Mouse (Mus musculus): ENCODE data around the gene Sun2. TPM values are rescaled to one million over a fixed set of nuclear protein-coding genes. Genes with fewer than 3 reads are reported as not detected.

The Sun2 gene
- polyA plus RNA-seq, 1 experiment, result 47.9 TPM

GRCm38 (mm10) chr15:79692334-79692733 lies 50.0 kb downstream of the Sun2 start:
- TF ChIP-seq CTCF (IDR thresholded peaks at IDR 0.05; ENCODE audit: borderline replicate concordance, extremely low read depth, insufficient read depth, insufficient read length), result no peak
- TF ChIP-seq POLR2A (IDR thresholded peaks at IDR 0.05; ENCODE audit: borderline replicate concordance, extremely low read depth, insufficient read depth, insufficient read length, poor library complexity, severe bottlenecking), result no peak
- DNase-seq (ENCODE audit: low read depth), result no peak

GRCm38 (mm10) chr15:79691023-79691508 lies 51.3 kb downstream of the Sun2 start:
- TF ChIP-seq POLR2A (IDR thresholded peaks at IDR 0.05; ENCODE audit: borderline replicate concordance, extremely low read depth, insufficient read depth, insufficient read length, poor library complexity, severe bottlenecking) (no peak), CTCF (IDR thresholded peaks at IDR 0.05; ENCODE audit: borderline replicate concordance, extremely low read depth, insufficient read depth, insufficient read length) (no peak)
- no peak for DNase-seq (ENCODE audit: low read depth)

- peak; percentile 100 for DNase-seq (ENCODE audit: low read depth)
These were observed 51.8 kb downstream of the Sun2 start, which contains the start of gene Gtpbp1 for GRCm38 (mm10) chr15:79690426-79691022. Gtpbp1 (plus strand) TSS chr15:79690845.

GRCm38 (mm10) chr15:79689662-79690425 lies 52.5 kb downstream of the Sun2 start:
- TF ChIP-seq CTCF (IDR thresholded peaks at IDR 0.05; ENCODE audit: borderline replicate concordance, extremely low read depth, insufficient read depth, insufficient read length) (no peak), POLR2A (IDR thresholded peaks at IDR 0.05; ENCODE audit: borderline replicate concordance, extremely low read depth, insufficient read depth, insufficient read length, poor library complexity, severe bottlenecking) (no peak)
- no peak for DNase-seq (ENCODE audit: low read depth)

More at GRCm38 (mm10) chr15:79690426-79691022, 51.8 kb downstream of the Sun2 start, which contains the start of gene Gtpbp1:
- TF ChIP-seq CTCF (IDR thresholded peaks at IDR 0.05; ENCODE audit: borderline replicate concordance, extremely low read depth, insufficient read depth, insufficient read length) (no peak), POLR2A (IDR thresholded peaks at IDR 0.05; ENCODE audit: borderline replicate concordance, extremely low read depth, insufficient read depth, insufficient read length, poor library complexity, severe bottlenecking) (peak; percentile 89)

- no peak for DNase-seq (ENCODE audit: low read depth)
- no peak for TF ChIP-seq POLR2A (IDR thresholded peaks at IDR 0.05; ENCODE audit: borderline replicate concordance, extremely low read depth, insufficient read depth, insufficient read length, poor library complexity, severe bottlenecking)
- no peak for TF ChIP-seq CTCF (IDR thresholded peaks at IDR 0.05; ENCODE audit: borderline replicate concordance, extremely low read depth, insufficient read depth, insufficient read length)
These were observed 53.9 kb downstream of the Sun2 start for GRCm38 (mm10) chr15:79688268-79688956.

- no peak for TF ChIP-seq CTCF (IDR thresholded peaks at IDR 0.05; ENCODE audit: borderline replicate concordance, extremely low read depth, insufficient read depth, insufficient read length)
- TF ChIP-seq POLR2A (IDR thresholded peaks at IDR 0.05; ENCODE audit: borderline replicate concordance, extremely low read depth, insufficient read depth, insufficient read length, poor library complexity, severe bottlenecking), result peak; percentile 80
These were observed 54.6 kb downstream of the Sun2 start, which contains the start of gene Josd1 for GRCm38 (mm10) chr15:79687646-79688267. Josd1 (minus strand) TSS chr15:79687919.

GRCm38 (mm10) chr15:79687175-79687574 lies 55.2 kb downstream of the Sun2 start:
- no peak for TF ChIP-seq CTCF (IDR thresholded peaks at IDR 0.05; ENCODE audit: borderline replicate concordance, extremely low read depth, insufficient read depth, insufficient read length)
- no peak for TF ChIP-seq POLR2A (IDR thresholded peaks at IDR 0.05; ENCODE audit: borderline replicate concordance, extremely low read depth, insufficient read depth, insufficient read length, poor library complexity, severe bottlenecking)
- peak; percentile 53 for DNase-seq (ENCODE audit: low read depth)

More at GRCm38 (mm10) chr15:79687646-79688267, 54.6 kb downstream of the Sun2 start, which contains the start of gene Josd1:
- peak; percentile 96 for DNase-seq (ENCODE audit: low read depth)

- TF ChIP-seq CTCF (IDR thresholded peaks at IDR 0.05; ENCODE audit: borderline replicate concordance, extremely low read depth, insufficient read depth, insufficient read length), result no peak
- no peak for TF ChIP-seq POLR2A (IDR thresholded peaks at IDR 0.05; ENCODE audit: borderline replicate concordance, extremely low read depth, insufficient read depth, insufficient read length, poor library complexity, severe bottlenecking)
- DNase-seq (ENCODE audit: low read depth), result no peak
These were observed 56.1 kb downstream of the Sun2 start for GRCm38 (mm10) chr15:79686046-79686869.

GRCm38 (mm10) chr15:79685141-79685641 lies 57.1 kb downstream of the Sun2 start:
- no peak for DNase-seq (ENCODE audit: low read depth)
- TF ChIP-seq POLR2A (IDR thresholded peaks at IDR 0.05; ENCODE audit: borderline replicate concordance, extremely low read depth, insufficient read depth, insufficient read length, poor library complexity, severe bottlenecking) (no peak), CTCF (IDR thresholded peaks at IDR 0.05; ENCODE audit: borderline replicate concordance, extremely low read depth, insufficient read depth, insufficient read length) (no peak)

GRCm38 (mm10) chr15:79684616-79685015 lies 57.7 kb downstream of the Sun2 start:
- DNase-seq (ENCODE audit: low read depth), result no peak
- TF ChIP-seq POLR2A (IDR thresholded peaks at IDR 0.05; ENCODE audit: borderline replicate concordance, extremely low read depth, insufficient read depth, insufficient read length, poor library complexity, severe bottlenecking) (no peak), CTCF (IDR thresholded peaks at IDR 0.05; ENCODE audit: borderline replicate concordance, extremely low read depth, insufficient read depth, insufficient read length) (no peak)
